Mouse (Mus musculus): ENCODE data around the gene Ephb2. TPM values are rescaled to one million over a fixed set of nuclear protein-coding genes. Genes with fewer than 3 reads are reported as not detected.

Ephb2 gene
- total RNA-seq, 2 experiments from 2014 or later, result 31.6 to 32.7 TPM

GRCm38 (mm10) chr4:136690034-136690433 is 145.8 kb downstream of the Ephb2 start:
- DNase-seq (ENCODE audit: low spot score in 2 of 2), result peak; percentile 53 to 75
- intact Hi-C loops (cut with DNase I), result no loop called here

- DNase-seq (ENCODE audit: low spot score in 2 of 2), result no peak
- intact Hi-C loops (cut with DNase I), result no loop called here
These were observed 147.7 kb downstream of the Ephb2 start for GRCm38 (mm10) chr4:136688113-136688512.

- no peak for DNase-seq (ENCODE audit: low spot score in 2 of 2)
- intact Hi-C loops (cut with DNase I), result no loop called here
These were observed 150.3 kb downstream of the Ephb2 start for GRCm38 (mm10) chr4:136685431-136685869.

DNA sequence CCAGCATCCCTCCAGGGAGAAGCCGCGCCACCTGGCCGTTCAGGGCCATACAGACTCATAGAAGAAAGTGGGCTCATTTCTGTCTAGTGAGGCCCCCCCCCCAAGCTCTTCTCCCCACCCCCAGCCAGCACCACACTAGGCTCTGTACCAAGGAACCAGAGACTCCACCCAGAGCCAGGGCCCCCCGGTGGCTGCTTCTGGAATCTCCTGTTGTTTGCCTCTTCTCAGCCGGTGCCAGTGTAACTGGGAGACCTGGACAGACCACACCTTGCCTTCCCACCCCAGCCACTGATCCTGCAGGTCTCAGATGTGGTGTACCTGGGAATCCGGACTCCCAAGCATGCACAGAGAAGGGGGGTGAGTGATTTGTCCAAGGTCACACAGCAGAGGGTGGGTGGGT is 151.3 kb downstream of the Ephb2 start:
- intact Hi-C loops (cut with DNase I), result no loop called here
- DNase-seq (ENCODE audit: low spot score in 2 of 2), result peak in 1 of 2 experiments; percentile 45

- intact Hi-C loops (cut with DNase I), result no loop called here
- DNase-seq (ENCODE audit: low spot score in 2 of 2), result no peak
These were observed 155.1 kb downstream of the Ephb2 start for GRCm38 (mm10) chr4:136680641-136681040.

- DNase-seq (ENCODE audit: low spot score in 2 of 2), result no peak
- intact Hi-C loops (cut with DNase I), result loop anchor here (5.0 to 10.0 kb wide), 2 partner anchors 198 to 396 kb away; no protein-coding TSS in a partner anchor
These were observed 156.6 kb downstream of the Ephb2 start for GRCm38 (mm10) chr4:136679221-136679620.

GRCm38 (mm10) chr4:136678480-136678879 is 157.3 kb downstream of the Ephb2 start:
- intact Hi-C loops (cut with DNase I), result loop anchor here (1.0 to 10.0 kb wide), 3 partner anchors 163 to 396 kb away; no protein-coding TSS in a partner anchor
- peak; percentile 94 for DNase-seq (ENCODE audit: low spot score in 2 of 2)

DNA sequence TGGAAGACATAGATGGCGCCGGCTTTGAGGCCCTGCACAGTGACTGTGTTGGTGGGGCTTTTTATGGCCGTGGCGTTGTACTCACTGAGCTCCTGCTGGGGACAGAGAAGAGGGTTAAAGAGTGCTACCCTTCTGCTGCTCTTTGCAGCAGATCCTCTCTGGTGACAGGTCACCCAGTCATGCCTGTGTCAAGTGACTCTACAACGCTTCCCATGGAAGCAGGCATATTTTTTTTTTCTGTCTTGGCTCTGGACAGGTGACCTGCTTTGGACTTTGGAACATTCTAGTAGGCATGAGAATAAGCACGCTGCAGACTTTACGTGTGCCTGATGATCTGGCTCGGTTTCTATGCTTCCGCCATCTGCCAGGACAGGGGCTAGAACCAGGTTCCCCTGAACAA is 160.3 kb downstream of the Ephb2 start:
- no peak for DNase-seq (ENCODE audit: low spot score in 2 of 2)
- intact Hi-C loops (cut with DNase I), result loop anchor here (5.0 to 10.0 kb wide), 2 partner anchors 202 to 399 kb away; no protein-coding TSS in a partner anchor

GRCm38 (mm10) chr4:136672335-136673090 is 163.3 kb downstream of the Ephb2 start:
- intact Hi-C loops (cut with DNase I), result loop anchor here (10.0 kb wide), 1 partner anchor 402 kb away; no protein-coding TSS in a partner anchor
- no peak for DNase-seq (ENCODE audit: low spot score in 2 of 2)

GRCm38 (mm10) chr4:136667757-136668156 is 168.0 kb downstream of the Ephb2 start:
- no peak for DNase-seq (ENCODE audit: low spot score in 2 of 2)
- intact Hi-C loops (cut with DNase I), result no loop called here

- no peak for DNase-seq (ENCODE audit: low spot score in 2 of 2)
- intact Hi-C loops (cut with DNase I), result no loop called here
These were observed 169.8 kb downstream of the Ephb2 start for GRCm38 (mm10) chr4:136666002-136666401.

DNA sequence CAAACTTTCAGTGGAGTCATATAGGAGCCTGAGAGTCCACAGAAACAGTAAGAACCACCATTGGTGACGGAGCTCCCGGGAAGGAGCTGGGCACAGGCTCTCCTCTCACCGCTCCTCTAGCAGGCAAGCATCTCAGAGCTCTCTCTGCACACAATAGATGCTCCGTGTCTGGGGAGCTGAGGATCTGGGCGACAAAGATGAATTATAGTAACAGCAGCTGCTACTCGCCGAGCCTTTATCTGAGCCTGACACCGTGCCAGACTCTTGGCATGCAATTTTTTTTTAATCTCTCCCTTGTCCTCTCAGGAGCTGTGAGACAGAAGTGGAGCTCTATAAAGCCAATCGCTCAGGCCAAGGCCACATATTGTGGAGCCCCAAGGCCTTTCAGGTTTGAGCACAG is 170.7 kb downstream of the Ephb2 start:
- DNase-seq (ENCODE audit: low spot score in 2 of 2), result peak; percentile 59 to 71
- intact Hi-C loops (cut with DNase I), result no loop called here

GRCm38 (mm10) chr4:136657914-136658313 is 177.9 kb downstream of the Ephb2 start:
- intact Hi-C loops (cut with DNase I), result no loop called here
- no peak for DNase-seq (ENCODE audit: low spot score in 2 of 2)

GRCm38 (mm10) chr4:136653692-136654234 is 182.0 kb downstream of the Ephb2 start:
- intact Hi-C loops (cut with DNase I), result loop anchor here (5.0 kb wide), 1 partner anchor 324 kb away; no protein-coding TSS in a partner anchor
- DNase-seq (ENCODE audit: low spot score in 2 of 2), result no peak

GRCm38 (mm10) chr4:136653019-136653418 is 182.8 kb downstream of the Ephb2 start:
- intact Hi-C loops (cut with DNase I), result loop anchor here (5.0 kb wide), 1 partner anchor 324 kb away; no protein-coding TSS in a partner anchor
- no peak for DNase-seq (ENCODE audit: low spot score in 2 of 2)

GRCm38 (mm10) chr4:136652528-136652910 is 183.3 kb downstream of the Ephb2 start:
- DNase-seq (ENCODE audit: low spot score in 2 of 2), result no peak
- intact Hi-C loops (cut with DNase I), result loop anchor here (5.0 kb wide), 1 partner anchor 325 kb away; no protein-coding TSS in a partner anchor

DNA sequence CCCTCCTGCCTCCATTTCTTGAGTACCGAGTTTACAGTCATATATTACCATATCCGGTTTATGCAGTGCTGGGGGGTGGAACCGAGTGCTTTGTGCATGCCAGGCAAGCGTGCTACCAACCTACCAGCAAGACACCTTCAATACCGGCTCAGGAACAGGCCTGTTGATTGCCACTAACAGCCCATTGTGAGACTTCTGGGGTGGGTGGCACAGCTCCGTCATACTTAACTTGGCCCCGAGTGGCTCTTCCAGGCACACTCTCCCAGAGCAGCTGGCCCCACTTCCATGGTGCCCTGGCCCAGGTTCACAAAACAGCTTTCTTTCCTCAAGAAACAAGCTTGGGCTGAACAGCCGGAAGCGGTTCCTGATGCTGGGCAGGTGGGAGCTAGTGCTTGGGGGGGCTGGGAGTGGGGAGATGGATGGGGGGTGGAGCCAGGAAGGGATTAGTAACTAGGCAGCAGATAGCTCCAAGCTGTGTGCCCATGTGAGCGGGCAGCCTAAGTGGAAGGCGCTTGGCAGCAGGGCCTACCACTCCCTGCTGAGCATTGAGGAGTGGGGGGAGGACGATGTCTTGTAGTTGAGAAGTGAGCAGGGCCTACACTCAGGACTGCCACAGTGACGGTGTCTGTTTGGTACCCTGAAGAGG is 183.8 kb downstream of the Ephb2 start:
- peak; percentile 44 to 80 for DNase-seq (ENCODE audit: low spot score in 2 of 2)
- intact Hi-C loops (cut with DNase I), result loop anchor here (2.0 to 5.0 kb wide), 2 partner anchors 225 to 325 kb away; no protein-coding TSS in a partner anchor

DNA sequence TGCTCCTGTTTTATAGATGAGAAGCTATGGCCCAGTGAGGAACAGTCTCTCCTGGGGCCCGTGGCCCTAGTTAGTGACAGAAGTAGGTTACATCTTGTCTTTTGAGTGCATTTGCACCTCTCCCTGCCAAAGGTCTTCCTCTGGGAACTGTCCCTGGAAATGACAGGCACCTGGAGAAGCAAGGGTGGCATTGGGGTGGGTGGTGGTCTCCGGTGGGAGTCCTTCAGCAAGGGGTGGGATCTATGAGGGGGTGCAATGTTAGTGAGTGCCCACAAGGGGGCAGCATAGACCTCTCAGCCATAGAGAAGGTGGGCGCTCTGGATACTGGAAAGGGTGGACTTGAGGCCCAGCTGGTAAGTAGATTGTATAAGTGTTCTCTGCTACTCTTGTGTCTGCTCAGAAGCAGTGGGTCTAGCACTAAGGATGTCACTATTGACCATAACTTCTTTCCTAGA is 184.4 kb downstream of the Ephb2 start:
- DNase-seq (ENCODE audit: low spot score in 2 of 2), result peak in 1 of 2 experiments; percentile 76

DNA sequence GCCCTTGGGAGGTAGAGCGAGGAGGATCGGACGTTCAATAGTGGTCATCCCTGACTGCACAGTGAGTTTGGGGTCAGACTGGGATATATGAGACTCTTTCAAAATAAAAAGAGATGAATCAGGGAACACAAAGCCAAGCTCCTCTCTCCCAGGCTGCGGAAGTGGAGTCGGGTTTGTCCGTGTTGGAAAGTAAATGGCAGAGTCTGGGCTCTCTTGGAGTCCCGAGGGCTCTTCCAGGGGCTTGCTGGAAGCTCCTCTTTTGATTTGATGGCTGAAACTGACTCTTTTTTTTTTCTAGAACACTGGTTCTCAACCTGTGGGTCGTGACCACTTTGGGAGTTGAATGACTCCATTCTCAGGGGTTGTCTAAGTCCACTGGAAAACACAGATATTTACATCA is 185.5 kb downstream of the Ephb2 start:
- intact Hi-C loops (cut with DNase I), result loop anchor here (2.0 to 5.0 kb wide), 2 partner anchors 227 to 327 kb away; no protein-coding TSS in a partner anchor
- no peak for DNase-seq (ENCODE audit: low spot score in 2 of 2)

More for the DNA sequence above, 184.4 kb downstream of the Ephb2 start:
- intact Hi-C loops (cut with DNase I), result loop anchor here (2.0 to 5.0 kb wide), 2 partner anchors 225 to 326 kb away; no protein-coding TSS in a partner anchor
